Mouse (Mus musculus) liver, embryonic 18 days (tissue): ENCODE measurements around the gene Bag1. TPM values are rescaled to one million over a fixed set of nuclear protein-coding genes. Genes with fewer than 3 reads are reported as not detected.

Experiments
- polyA plus RNA-seq: library from polyadenylated mRNA; depleted of rRNA; stranded (reverse); fragments of >200 nt; gene quantifications from 2 replicates; pipeline ENCODE4 v1.2.3, GENCODE M21; 2012; rRNA removed

The Bag1 gene
- 47.0 and 48.2 TPM in 2 replicates for polyA plus RNA-seq

DNA sequence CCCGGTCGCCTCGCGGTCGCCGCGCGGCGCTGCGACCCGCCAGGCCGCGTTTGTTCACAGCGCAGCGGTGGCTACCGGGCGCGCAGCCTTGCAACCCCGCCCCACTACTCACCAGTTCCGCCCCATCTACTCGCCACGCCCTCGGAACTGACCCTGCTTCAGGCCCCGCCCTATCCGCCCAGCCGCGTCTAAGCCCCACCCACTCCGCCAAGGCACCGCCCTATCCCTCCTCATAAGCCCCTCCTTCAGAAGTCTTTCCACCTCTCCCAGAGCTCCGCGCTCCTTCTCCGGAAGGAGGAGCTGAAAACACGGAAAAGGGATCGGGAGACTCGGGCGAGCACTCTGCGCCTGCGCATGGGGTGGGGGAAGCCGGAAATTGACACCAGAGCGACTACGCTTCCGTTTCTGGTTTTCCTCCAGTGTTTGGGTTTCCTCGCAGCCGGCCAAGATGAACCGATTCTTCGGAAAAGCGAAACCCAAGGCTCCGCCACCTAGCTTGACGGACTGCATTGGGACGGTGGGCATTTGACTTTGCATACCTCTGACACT lies at the start of gene Bag1, which contains the start of gene Chmp5:
Bag1 (minus strand) TSS at position 135 of the 549 bp plus-strand sequence.
Chmp5 (plus strand) TSS at position 248 of the 549 bp plus-strand sequence.

DNA sequence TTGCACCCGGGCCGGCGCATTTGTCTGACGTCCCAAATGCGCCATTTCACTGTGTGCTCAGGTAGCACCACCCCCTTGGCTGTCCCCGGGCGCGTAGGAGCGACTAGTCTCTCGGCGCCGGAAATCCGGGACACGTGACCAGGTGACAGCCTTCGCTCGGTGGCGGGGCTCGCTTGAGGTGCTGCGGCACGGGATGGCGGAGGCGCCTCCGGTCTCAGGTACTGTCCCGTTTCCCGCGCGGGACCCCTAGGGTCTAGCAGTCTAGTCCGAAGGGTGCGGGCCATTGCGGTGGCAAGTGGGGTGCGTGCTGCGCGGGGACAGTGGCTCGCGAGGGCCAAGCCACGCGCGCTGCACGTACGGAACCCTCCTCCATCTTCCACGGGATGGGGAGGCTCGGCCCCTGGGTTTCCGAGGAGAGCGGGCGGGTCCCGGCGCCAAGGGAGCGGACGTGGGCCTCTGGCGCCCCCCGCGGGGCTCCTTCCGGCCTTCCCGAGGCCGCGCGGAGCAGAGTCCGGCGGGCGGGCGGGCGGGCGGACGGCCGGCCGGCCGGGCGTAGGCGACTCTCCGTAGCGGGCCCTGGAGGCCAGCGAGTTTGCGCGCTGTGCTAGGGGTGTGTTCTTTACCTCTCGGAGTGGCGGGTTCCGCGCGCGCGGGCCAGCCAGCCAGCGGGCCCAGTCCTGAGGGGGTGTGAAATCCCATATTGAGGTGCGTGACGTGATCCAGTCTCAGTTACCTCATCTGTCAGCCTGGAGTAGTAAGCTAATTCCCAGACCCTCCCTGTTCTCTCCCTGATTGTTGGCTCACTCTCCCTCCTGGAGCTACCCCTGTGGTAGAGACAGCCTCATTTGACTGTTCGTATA lies 23.0 kb upstream of the Bag1 start, which contains the start of gene Nfx1:
Nfx1 (plus strand) TSS at position 65 of the 860 bp plus-strand sequence.

DNA sequence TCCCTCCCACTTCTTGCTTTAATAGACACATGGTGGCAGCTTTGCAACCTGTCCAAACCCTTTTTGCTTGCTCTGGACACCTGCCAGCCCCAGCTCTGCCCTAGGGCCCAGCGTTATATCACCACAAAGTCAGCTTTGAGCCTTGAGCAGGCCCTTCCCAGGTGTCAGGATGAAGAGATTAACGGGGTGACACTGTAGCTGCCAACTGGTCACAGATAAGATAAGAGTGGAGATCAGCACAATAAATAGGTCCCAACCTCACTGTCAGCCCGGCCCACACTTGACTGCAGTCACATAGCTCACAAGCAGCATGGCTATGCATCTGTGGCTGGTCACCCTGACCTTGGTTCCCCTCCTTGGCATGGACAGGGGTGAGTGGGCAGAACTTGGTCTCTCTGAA lies 28.3 kb downstream of the Bag1 start, which contains the start of gene Spink4:
Spink4 (plus strand) TSS at position 268 of the 400 bp plus-strand sequence.

Other genes with a start within 250 kb of the Bag1 start
- 4.5 and 5.2 TPM in 2 replicates for gene Aptx, start 245.1 kb downstream of the Bag1 start, polyA plus RNA-seq
- 26.8 and 32.6 TPM in 2 replicates for gene Dnaja1, start 226.1 kb downstream of the Bag1 start, polyA plus RNA-seq
- 33.3 and 34.6 TPM in 2 replicates for gene Smu1, start 190.4 kb downstream of the Bag1 start, polyA plus RNA-seq
- 19.4 and 23.6 TPM in 2 replicates for gene B4galt1, start 94.3 kb downstream of the Bag1 start, polyA plus RNA-seq
- gene Spink4, start 28.2 kb downstream of the Bag1 start, polyA plus RNA-seq: 0.59 and 1.0 TPM in 2 replicates
- 30.9 and 31.1 TPM in 2 replicates for gene Chmp5, start 113 bp upstream of the Bag1 start, polyA plus RNA-seq
- gene Nfx1, start 22.6 kb upstream of the Bag1 start, polyA plus RNA-seq: 20.6 and 23.4 TPM in 2 replicates
- gene Aqp7, start 99.8 kb upstream of the Bag1 start, polyA plus RNA-seq: 1.0 and 1.2 TPM in 2 replicates
- gene Aqp3, start 149.9 kb upstream of the Bag1 start, polyA plus RNA-seq: 8.9 and 10.4 TPM in 2 replicates
- 5.4 and 6.6 TPM in 2 replicates for gene Nol6, start 176.2 kb upstream of the Bag1 start, polyA plus RNA-seq
- 49.8 and 63.0 TPM in 2 replicates for gene Ube2r2, start 187.4 kb upstream of the Bag1 start, polyA plus RNA-seq